Mouse (Mus musculus): ENCODE results near the gene Cd83. TPM values are rescaled to one million over a fixed set of nuclear protein-coding genes. Genes with fewer than 3 reads are reported as not detected.

The Cd83 gene
- total and polyA plus RNA-seq, 3 experiments = 2.4 to 3.2 (median 2.8) TPM

DNA sequence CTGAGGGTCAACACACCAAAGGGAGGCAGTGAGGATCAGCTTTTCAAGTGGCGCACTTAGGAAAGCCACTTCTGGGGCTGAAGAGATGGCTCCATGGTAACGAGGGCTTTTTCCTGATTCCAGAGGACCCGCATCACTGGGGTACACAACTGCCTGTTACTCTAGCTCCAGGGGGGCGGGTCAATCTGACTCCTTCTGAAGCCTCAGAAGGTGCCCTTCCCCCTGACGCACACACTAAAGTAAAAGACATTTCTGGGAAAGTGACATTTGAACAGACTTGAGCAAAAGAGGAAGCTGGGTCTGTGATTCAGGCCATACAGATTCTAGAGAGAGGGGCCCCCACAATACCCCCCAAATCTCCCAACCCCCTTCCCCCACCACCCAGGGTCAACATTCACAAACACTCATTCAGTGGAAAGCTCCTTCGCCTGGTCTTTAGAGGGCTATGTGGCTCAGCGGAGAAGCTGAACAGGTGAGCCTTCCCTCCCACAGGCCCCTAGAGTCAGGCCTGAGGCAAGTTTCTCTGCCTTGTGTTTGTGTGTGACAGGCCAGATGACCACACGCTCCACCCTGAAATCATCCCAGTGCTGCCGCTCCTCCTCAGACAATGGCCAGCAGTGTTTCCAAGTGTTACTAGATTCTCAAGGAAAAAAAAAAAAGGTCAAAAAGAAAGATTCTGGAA lies 7.1 kb upstream of the Cd83 start:
- no peak for DNase-seq
- TF ChIP-seq EP300 (IDR thresholded peaks at IDR 0.05; ENCODE audit: insufficient read depth, low read depth, low read length) (no peak), POLR2A (IDR thresholded peaks at IDR 0.05; ENCODE audit: insufficient read depth, low read depth, low read length) (no peak), CTCF (IDR thresholded peaks at IDR 0.05) (no peak)
- intact Hi-C loops (cut with DNase I) = no loop called here
- whole genome bisulfite sequencing = 75% methylated on average over 9 of the region's 9 CpGs
- no peak overlapping the region for H3K4me3 ChIP-seq
- H3K4me1 ChIP-seq (ENCODE audit: control insufficient read depth, insufficient read depth, low read length) = peaks cover 5% of the 10 kb centered on the region
- H3K27ac ChIP-seq = no peak overlapping the region
- H3K27me3 ChIP-seq (ENCODE audit: control insufficient read depth, insufficient read depth, low read length) = no peaks in the 10 kb centered on the region
- no peak overlapping the region for H3K9ac ChIP-seq (ENCODE audit: low read depth, low read length)
- no peaks in the 10 kb centered on the region for H3K36me3 ChIP-seq (ENCODE audit: control insufficient read depth, insufficient read depth, low read length)
- H3K79me2 ChIP-seq (replicated peaks; ENCODE audit: control insufficient read depth, insufficient read depth, low read length) = no peaks in the 10 kb centered on the region

DNA sequence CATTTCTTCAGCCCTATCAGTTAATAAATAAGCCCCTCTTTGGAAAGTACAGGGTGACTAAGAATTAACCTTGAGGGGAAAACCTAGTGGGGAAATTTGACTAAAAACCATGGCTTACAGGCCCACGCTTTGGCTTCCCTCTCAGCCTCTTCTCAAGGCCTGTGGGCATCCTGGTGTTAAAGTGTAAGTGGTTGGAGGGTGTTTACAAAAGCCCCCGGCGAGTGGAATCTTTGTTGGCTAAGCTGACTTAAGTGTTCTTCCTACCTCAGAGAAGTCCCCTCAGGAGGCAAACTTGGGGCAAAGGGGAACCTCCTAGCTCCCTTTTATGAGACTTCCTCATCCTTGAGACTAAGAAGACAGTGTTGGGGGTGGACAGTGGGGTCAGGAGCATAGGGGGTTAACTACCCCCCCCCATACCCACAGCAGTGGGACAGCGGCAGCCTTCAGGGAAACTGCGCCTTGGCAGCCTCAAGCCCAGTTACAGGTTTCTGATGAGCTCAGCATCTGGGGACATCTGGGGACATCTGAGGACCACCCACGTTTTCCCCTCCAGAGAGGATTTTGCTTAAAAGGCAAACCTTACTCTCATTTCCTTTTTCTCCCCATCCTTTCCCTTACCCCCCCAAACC lies 6.4 kb upstream of the Cd83 start:
- Histone ChIP-seq H3K27ac (no peak overlapping the region), H3K4me3 (no peak overlapping the region), H3K4me1 (ENCODE audit: control insufficient read depth, insufficient read depth, low read length) (peaks cover 5% of the 10 kb centered on the region), H3K27me3 (ENCODE audit: control insufficient read depth, insufficient read depth, low read length) (no peaks in the 10 kb centered on the region), H3K36me3 (ENCODE audit: control insufficient read depth, insufficient read depth, low read length) (no peaks in the 10 kb centered on the region), H3K9ac (ENCODE audit: low read depth, low read length) (no peak overlapping the region), H3K79me2 (replicated peaks; ENCODE audit: control insufficient read depth, insufficient read depth, low read length) (no peaks in the 10 kb centered on the region)
- 57% methylated on average over 6 of the region's 6 CpGs for WGBS
- TF ChIP-seq EP300 (IDR thresholded peaks at IDR 0.05; ENCODE audit: insufficient read depth, low read depth, low read length) (no peak), POLR2A (IDR thresholded peaks at IDR 0.05; ENCODE audit: insufficient read depth, low read depth, low read length) (no peak), CTCF (IDR thresholded peaks at IDR 0.05) (no peak)
- intact Hi-C loops (cut with DNase I) = no loop called here
- peak in 1 of 2 experiments; percentile 35 for DNase-seq

DNA sequence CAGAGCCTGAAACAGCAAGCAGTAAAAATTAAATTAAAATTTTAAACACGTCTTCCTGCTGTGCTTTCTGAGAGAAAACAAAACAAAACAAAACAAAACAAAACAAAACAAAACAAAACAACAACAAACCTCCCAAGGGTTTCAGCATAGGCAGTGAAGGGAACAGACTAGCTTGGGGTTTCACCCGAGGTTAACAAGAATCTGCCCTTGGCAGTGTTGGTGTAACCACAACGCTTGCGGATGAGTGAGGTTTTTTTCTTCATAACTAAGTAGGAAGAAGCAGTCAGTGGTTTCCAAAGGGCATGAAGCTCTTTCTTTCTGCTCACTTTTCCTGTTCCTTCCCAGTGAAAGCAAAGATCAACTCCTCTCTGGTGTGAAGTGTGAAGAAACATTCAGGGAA lies 5.6 kb upstream of the Cd83 start:
- H3K27me3 ChIP-seq (ENCODE audit: control insufficient read depth, insufficient read depth, low read length) = no peaks in the 10 kb centered on the region
- no peak overlapping the region for H3K4me3 ChIP-seq
- no peak for DNase-seq
- 71% methylated on average over 4 of the region's 4 CpGs for WGBS
- H3K9ac ChIP-seq (ENCODE audit: low read depth, low read length) = no peak overlapping the region
- no peaks in the 10 kb centered on the region for H3K36me3 ChIP-seq (ENCODE audit: control insufficient read depth, insufficient read depth, low read length)
- H3K79me2 ChIP-seq (replicated peaks; ENCODE audit: control insufficient read depth, insufficient read depth, low read length) = no peaks in the 10 kb centered on the region
- H3K4me1 ChIP-seq (ENCODE audit: control insufficient read depth, insufficient read depth, low read length) = peaks cover 5% of the 10 kb centered on the region
- H3K27ac ChIP-seq = no peak overlapping the region
- TF ChIP-seq POLR2A (IDR thresholded peaks at IDR 0.05; ENCODE audit: insufficient read depth, low read depth, low read length) (no peak), EP300 (IDR thresholded peaks at IDR 0.05; ENCODE audit: insufficient read depth, low read depth, low read length) (no peak), CTCF (IDR thresholded peaks at IDR 0.05) (no peak)
- intact Hi-C loops (cut with DNase I) = no loop called here

DNA sequence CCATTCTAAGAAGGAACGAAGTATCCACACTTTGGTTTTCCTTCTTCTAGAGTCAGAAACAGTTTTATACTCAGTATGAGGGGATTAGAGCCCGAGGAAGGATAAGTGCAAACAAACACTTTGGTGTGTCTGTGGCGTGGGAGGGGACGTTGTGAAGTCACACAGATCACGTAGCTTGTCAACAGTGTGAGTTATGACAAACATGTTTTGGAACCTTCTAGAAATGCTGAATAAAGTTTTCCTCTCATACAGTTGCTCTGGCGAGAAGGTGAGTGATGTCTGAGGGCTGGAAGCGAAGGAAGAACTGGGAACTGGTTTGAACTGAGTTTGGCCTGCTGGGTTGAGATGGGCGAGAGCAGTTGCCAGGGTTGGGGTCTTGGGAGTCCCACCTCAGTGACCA lies 4.5 kb upstream of the Cd83 start:
- no peak for TF ChIP-seq CTCF (IDR thresholded peaks at IDR 0.05)
- TF ChIP-seq POLR2A (IDR thresholded peaks at IDR 0.05; ENCODE audit: insufficient read depth, low read depth, low read length) = no peak
- TF ChIP-seq EP300 (IDR thresholded peaks at IDR 0.05; ENCODE audit: insufficient read depth, low read depth, low read length) = no peak
- H3K27me3 ChIP-seq (ENCODE audit: control insufficient read depth, insufficient read depth, low read length) = no peaks in the 10 kb centered on the region
- no peaks in the 10 kb centered on the region for H3K36me3 ChIP-seq (ENCODE audit: control insufficient read depth, insufficient read depth, low read length)
- peaks cover 2% of the 10 kb centered on the region for H3K4me1 ChIP-seq (ENCODE audit: control insufficient read depth, insufficient read depth, low read length)
- DNase-seq = no peak
- intact Hi-C loops (cut with DNase I) = no loop called here
- H3K79me2 ChIP-seq (replicated peaks; ENCODE audit: control insufficient read depth, insufficient read depth, low read length) = no peaks in the 10 kb centered on the region
- no peak overlapping the region for H3K4me3 ChIP-seq
- 80% methylated on average over 8 of the region's 8 CpGs for WGBS
- H3K9ac ChIP-seq (ENCODE audit: low read depth, low read length) = no peak overlapping the region
- no peak overlapping the region for H3K27ac ChIP-seq

DNA sequence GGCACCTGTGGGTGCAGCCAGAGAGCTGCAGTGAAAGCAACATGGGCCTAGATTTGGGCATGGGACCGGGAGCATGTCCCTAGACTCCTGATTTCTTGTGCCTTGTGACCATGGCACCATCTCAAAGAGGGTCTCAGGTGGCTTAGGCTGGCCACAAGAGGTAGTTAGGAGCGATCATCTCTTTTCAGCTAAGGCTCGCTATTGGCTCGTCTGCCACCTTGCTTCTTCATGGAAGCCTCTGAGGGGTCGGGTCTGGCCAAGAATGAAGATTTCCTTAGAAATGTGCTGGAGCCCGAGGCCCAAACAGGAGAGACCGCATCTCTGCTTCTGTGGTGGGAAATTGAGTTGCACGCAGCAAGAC lies 1.1 kb downstream of the Cd83 start:
- Histone ChIP-seq H3K27me3 (ENCODE audit: control insufficient read depth, insufficient read depth, low read length) (no peaks in the 10 kb centered on the region), H3K4me1 (ENCODE audit: control insufficient read depth, insufficient read depth, low read length) (peaks cover 3% of the 10 kb centered on the region), H3K4me3 (peak overlapping the region; percentile 74), H3K36me3 (ENCODE audit: control insufficient read depth, insufficient read depth, low read length) (no peaks in the 10 kb centered on the region), H3K9ac (ENCODE audit: low read depth, low read length) (peak overlapping the region; percentile 74; the same call in 1 of the 2 replicates), H3K79me2 (replicated peaks; ENCODE audit: control insufficient read depth, insufficient read depth, low read length) (no peaks in the 10 kb centered on the region), H3K27ac (peak overlapping the region; percentile 66)
- TF ChIP-seq EP300 (IDR thresholded peaks at IDR 0.05; ENCODE audit: insufficient read depth, low read depth, low read length) (no peak), CTCF (IDR thresholded peaks at IDR 0.05) (no peak), POLR2A (IDR thresholded peaks at IDR 0.05; ENCODE audit: insufficient read depth, low read depth, low read length) (no peak)
- DNase-seq = no peak
- WGBS = 72% methylated on average over 8 of the region's 8 CpGs
- intact Hi-C loops (cut with DNase I) = no loop called here

DNA sequence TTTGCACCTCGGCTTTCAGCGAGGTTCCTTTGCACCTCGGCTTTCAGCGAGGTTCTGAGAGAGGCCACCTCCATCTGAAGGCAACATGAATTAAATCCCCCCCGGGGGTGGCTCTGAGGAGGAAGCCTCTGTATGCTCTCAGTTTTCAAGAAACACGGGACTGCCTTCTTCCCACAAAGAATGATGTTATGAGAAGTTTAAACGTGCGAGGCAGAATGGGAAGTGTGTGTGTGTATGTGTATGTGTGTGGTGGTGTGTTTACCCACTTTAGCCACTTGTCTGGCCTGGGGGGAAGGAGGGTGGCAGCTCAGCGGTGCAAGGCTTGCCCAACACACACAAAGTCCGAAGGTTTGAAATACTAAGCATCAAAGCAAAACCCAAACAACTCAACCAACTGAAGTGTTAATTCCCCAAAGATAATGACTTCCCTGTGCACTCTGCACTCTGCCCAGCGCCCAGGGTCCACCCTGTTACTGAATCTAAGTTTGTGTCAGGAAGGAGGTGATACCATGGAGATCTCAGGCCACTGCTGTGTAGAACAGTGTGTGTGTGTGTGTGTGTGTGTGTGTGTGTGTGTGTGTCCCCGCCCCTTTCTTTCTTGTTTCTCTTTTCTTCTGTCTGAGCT lies 1.7 kb downstream of the Cd83 start:
- H3K79me2 ChIP-seq (replicated peaks; ENCODE audit: control insufficient read depth, insufficient read depth, low read length) = no peaks in the 10 kb centered on the region
- H3K4me1 ChIP-seq (ENCODE audit: control insufficient read depth, insufficient read depth, low read length) = peaks cover 3% of the 10 kb centered on the region
- no peaks in the 10 kb centered on the region for H3K36me3 ChIP-seq (ENCODE audit: control insufficient read depth, insufficient read depth, low read length)
- no peaks in the 10 kb centered on the region for H3K27me3 ChIP-seq (ENCODE audit: control insufficient read depth, insufficient read depth, low read length)
- TF ChIP-seq POLR2A (IDR thresholded peaks at IDR 0.05; ENCODE audit: insufficient read depth, low read depth, low read length) (no peak), EP300 (IDR thresholded peaks at IDR 0.05; ENCODE audit: insufficient read depth, low read depth, low read length) (no peak), CTCF (IDR thresholded peaks at IDR 0.05) (no peak)
- no peak overlapping the region for H3K27ac ChIP-seq
- DNase-seq = no peak
- intact Hi-C loops (cut with DNase I) = no loop called here
- no peak overlapping the region for H3K4me3 ChIP-seq
- peak overlapping the region; percentile 35; the same call in 1 of the 2 replicates for H3K9ac ChIP-seq (ENCODE audit: low read depth, low read length)
- 63% methylated on average over 12 of the region's 12 CpGs for WGBS
